Mouse (Mus musculus): Measurements from ENCODE around the gene Dpp6. TPM values are rescaled to one million over a fixed set of nuclear protein-coding genes. Genes with fewer than 3 reads are reported as not detected.
A peak's percentile ranks its signal among the peaks of the same experiment; 100 is the strongest.

The Dpp6 gene
- polyA plus RNA-seq, 1 experiment from 2014 or later, result 51.6 TPM

- 59% methylated on average over 1 of the region's 1 CpGs for WGBS
- no peaks in the 10 kb centered on the region for H3K4me1 ChIP-seq (replicated peaks)
- H3K36me3 ChIP-seq, result no peaks in the 10 kb centered on the region
- H3K4me2 ChIP-seq, result no peak overlapping the region
- H3K9me3 ChIP-seq, result no peaks in the 10 kb centered on the region
- no peak overlapping the region for H3K4me3 ChIP-seq
- no peak overlapping the region for H3K27ac ChIP-seq (replicated peaks)
- H3K9ac ChIP-seq, result no peak overlapping the region
- ATAC-seq (ENCODE audit: low read depth), result 0 out of 2 replicates have a peak, but pooled peaks have one; percentile 53
- no peaks in the 10 kb centered on the region for H3K27me3 ChIP-seq
Observed at GRCm38 (mm10) chr5:27081275-27081674, 264.3 kb downstream of the Dpp6 start.

- ATAC-seq (ENCODE audit: low read depth), result no peak
- Histone ChIP-seq H3K4me3 (no peak overlapping the region), H3K36me3 (no peaks in the 10 kb centered on the region), H3K4me1 (replicated peaks) (no peaks in the 10 kb centered on the region), H3K27me3 (no peaks in the 10 kb centered on the region), H3K9ac (no peak overlapping the region), H3K4me2 (no peak overlapping the region), H3K27ac (replicated peaks) (no peak overlapping the region), H3K9me3 (no peaks in the 10 kb centered on the region)
- WGBS, result 80% methylated on average over 4 of the region's 4 CpGs
Observed at GRCm38 (mm10) chr5:27083762-27084161, 266.8 kb downstream of the Dpp6 start.

GRCm38 (mm10) chr5:27108221-27108620 is 291.2 kb downstream of the Dpp6 start:
- WGBS, result 95% methylated on average over 1 of the region's 1 CpGs
- ATAC-seq (ENCODE audit: low read depth), result no peak

GRCm38 (mm10) chr5:27122479-27122878 is 305.5 kb downstream of the Dpp6 start:
- 37% methylated on average over 2 of the region's 2 CpGs for WGBS
- H3K4me3 ChIP-seq, result no peak overlapping the region
- no peaks in the 10 kb centered on the region for H3K36me3 ChIP-seq
- H3K4me2 ChIP-seq, result no peak overlapping the region
- H3K4me1 ChIP-seq (replicated peaks), result no peaks in the 10 kb centered on the region
- H3K9ac ChIP-seq, result no peak overlapping the region
- no peak for ATAC-seq (ENCODE audit: low read depth)
- no peak overlapping the region for H3K27ac ChIP-seq (replicated peaks)
- H3K27me3 ChIP-seq, result no peaks in the 10 kb centered on the region
- no peaks in the 10 kb centered on the region for H3K9me3 ChIP-seq

More at GRCm38 (mm10) chr5:27108221-27108620, 291.2 kb downstream of the Dpp6 start:
- no peak overlapping the region for H3K4me2 ChIP-seq
- no peaks in the 10 kb centered on the region for H3K9me3 ChIP-seq
- no peaks in the 10 kb centered on the region for H3K27me3 ChIP-seq
- no peaks in the 10 kb centered on the region for H3K4me1 ChIP-seq (replicated peaks)
- H3K4me3 ChIP-seq, result no peak overlapping the region
- no peaks in the 10 kb centered on the region for H3K36me3 ChIP-seq
- H3K9ac ChIP-seq, result no peak overlapping the region
- no peak overlapping the region for H3K27ac ChIP-seq (replicated peaks)

- Histone ChIP-seq H3K36me3 (no peaks in the 10 kb centered on the region), H3K4me2 (no peak overlapping the region), H3K9me3 (no peaks in the 10 kb centered on the region), H3K27me3 (no peaks in the 10 kb centered on the region), H3K4me3 (no peak overlapping the region), H3K27ac (replicated peaks) (no peak overlapping the region), H3K4me1 (replicated peaks) (no peaks in the 10 kb centered on the region), H3K9ac (no peak overlapping the region)
- no peak for ATAC-seq (ENCODE audit: low read depth)
- WGBS, result 73% methylated on average over 2 of the region's 2 CpGs
Observed at GRCm38 (mm10) chr5:27122944-27123343, 305.9 kb downstream of the Dpp6 start.

GRCm38 (mm10) chr5:27126034-27126433 is 309.0 kb downstream of the Dpp6 start:
- 77% methylated on average over 4 of the region's 4 CpGs for WGBS
- H3K27me3 ChIP-seq, result no peaks in the 10 kb centered on the region
- no peak for ATAC-seq (ENCODE audit: low read depth)
- H3K4me1 ChIP-seq (replicated peaks), result no peaks in the 10 kb centered on the region
- H3K9me3 ChIP-seq, result no peaks in the 10 kb centered on the region
- H3K4me3 ChIP-seq, result no peak overlapping the region
- H3K36me3 ChIP-seq, result no peaks in the 10 kb centered on the region
- H3K4me2 ChIP-seq, result no peak overlapping the region
- no peak overlapping the region for H3K27ac ChIP-seq (replicated peaks)
- H3K9ac ChIP-seq, result no peak overlapping the region

GRCm38 (mm10) chr5:27133196-27133595 is 316.2 kb downstream of the Dpp6 start:
- no peak overlapping the region for H3K4me2 ChIP-seq
- no peak overlapping the region for H3K9ac ChIP-seq
- H3K4me1 ChIP-seq (replicated peaks), result no peaks in the 10 kb centered on the region
- H3K36me3 ChIP-seq, result no peaks in the 10 kb centered on the region
- WGBS, result 65% methylated on average over 3 of the region's 3 CpGs
- no peak overlapping the region for H3K4me3 ChIP-seq
- no peaks in the 10 kb centered on the region for H3K27me3 ChIP-seq
- H3K27ac ChIP-seq (replicated peaks), result no peak overlapping the region
- H3K9me3 ChIP-seq, result no peaks in the 10 kb centered on the region
- no peak for ATAC-seq (ENCODE audit: low read depth)

GRCm38 (mm10) chr5:27134436-27135005 is 317.5 kb downstream of the Dpp6 start:
- H3K9me3 ChIP-seq, result no peaks in the 10 kb centered on the region
- H3K27me3 ChIP-seq, result no peaks in the 10 kb centered on the region
- no peak overlapping the region for H3K27ac ChIP-seq (replicated peaks)
- no peak overlapping the region for H3K4me3 ChIP-seq
- 84% methylated on average over 2 of the region's 2 CpGs for WGBS
- H3K9ac ChIP-seq, result no peak overlapping the region
- H3K36me3 ChIP-seq, result no peaks in the 10 kb centered on the region
- H3K4me1 ChIP-seq (replicated peaks), result no peaks in the 10 kb centered on the region
- H3K4me2 ChIP-seq, result no peak overlapping the region
- no peak for ATAC-seq (ENCODE audit: low read depth)

- H3K27me3 ChIP-seq, result no peaks in the 10 kb centered on the region
- no peak for ATAC-seq (ENCODE audit: low read depth)
- H3K36me3 ChIP-seq, result no peaks in the 10 kb centered on the region
- H3K27ac ChIP-seq (replicated peaks), result no peak overlapping the region
- 78% methylated on average over 6 of the region's 6 CpGs for WGBS
- H3K9ac ChIP-seq, result no peak overlapping the region
- no peaks in the 10 kb centered on the region for H3K9me3 ChIP-seq
- H3K4me2 ChIP-seq, result no peak overlapping the region
- no peak overlapping the region for H3K4me3 ChIP-seq
- no peaks in the 10 kb centered on the region for H3K4me1 ChIP-seq (replicated peaks)
Observed at GRCm38 (mm10) chr5:27147397-27147945, 330.5 kb downstream of the Dpp6 start.

GRCm38 (mm10) chr5:27151017-27151416 is 334.0 kb downstream of the Dpp6 start:
- Histone ChIP-seq H3K27ac (replicated peaks) (no peak overlapping the region), H3K36me3 (no peaks in the 10 kb centered on the region), H3K4me2 (no peak overlapping the region), H3K4me1 (replicated peaks) (no peaks in the 10 kb centered on the region), H3K9me3 (no peaks in the 10 kb centered on the region), H3K9ac (no peak overlapping the region), H3K4me3 (no peak overlapping the region), H3K27me3 (no peaks in the 10 kb centered on the region)
- 84% methylated on average over 1 of the region's 1 CpGs for WGBS
- no peak for ATAC-seq (ENCODE audit: low read depth)

GRCm38 (mm10) chr5:27155671-27156070 is 338.7 kb downstream of the Dpp6 start:
- Histone ChIP-seq H3K4me2 (no peak overlapping the region), H3K27me3 (no peaks in the 10 kb centered on the region), H3K9me3 (no peaks in the 10 kb centered on the region), H3K27ac (replicated peaks) (no peak overlapping the region), H3K9ac (no peak overlapping the region), H3K36me3 (no peaks in the 10 kb centered on the region), H3K4me1 (replicated peaks) (peaks cover 3% of the 10 kb centered on the region; the same call in 1 of the 2 replicates), H3K4me3 (no peak overlapping the region)
- ATAC-seq (ENCODE audit: low read depth), result no peak
- whole genome bisulfite sequencing, result 82% methylated on average over 3 of the region's 3 CpGs

GRCm38 (mm10) chr5:27156366-27156765 is 339.4 kb downstream of the Dpp6 start:
- H3K4me2 ChIP-seq, result no peak overlapping the region
- H3K27ac ChIP-seq (replicated peaks), result no peak overlapping the region
- H3K9me3 ChIP-seq, result no peaks in the 10 kb centered on the region
- no peaks in the 10 kb centered on the region for H3K27me3 ChIP-seq
- H3K4me1 ChIP-seq (replicated peaks), result peaks cover 3% of the 10 kb centered on the region; the same call in 1 of the 2 replicates
- whole genome bisulfite sequencing, result 42% methylated on average over 2 of the region's 2 CpGs
- no peak overlapping the region for H3K4me3 ChIP-seq
- no peaks in the 10 kb centered on the region for H3K36me3 ChIP-seq
- no peak overlapping the region for H3K9ac ChIP-seq
- ATAC-seq (ENCODE audit: low read depth), result no peak

GRCm38 (mm10) chr5:27161122-27161645 is 344.2 kb downstream of the Dpp6 start:
- H3K9me3 ChIP-seq, result no peaks in the 10 kb centered on the region
- H3K4me1 ChIP-seq (replicated peaks), result peaks cover 3% of the 10 kb centered on the region; the same call in 1 of the 2 replicates
- H3K4me3 ChIP-seq, result no peak overlapping the region
- no peak for ATAC-seq (ENCODE audit: low read depth)
- 80% methylated on average over 11 of the region's 11 CpGs for WGBS
- H3K9ac ChIP-seq, result no peak overlapping the region
- no peaks in the 10 kb centered on the region for H3K27me3 ChIP-seq
- H3K4me2 ChIP-seq, result no peak overlapping the region
- no peak overlapping the region for H3K27ac ChIP-seq (replicated peaks)
- H3K36me3 ChIP-seq, result no peaks in the 10 kb centered on the region
